Mouse (Mus musculus): Measurements from ENCODE around the gene Txnrd3. TPM values are rescaled to one million over a fixed set of nuclear protein-coding genes. Genes with fewer than 3 reads are reported as not detected.

The Txnrd3 gene
- total RNA-seq (2017): 13.8 and 14.5 TPM in 2 replicates

DNA sequence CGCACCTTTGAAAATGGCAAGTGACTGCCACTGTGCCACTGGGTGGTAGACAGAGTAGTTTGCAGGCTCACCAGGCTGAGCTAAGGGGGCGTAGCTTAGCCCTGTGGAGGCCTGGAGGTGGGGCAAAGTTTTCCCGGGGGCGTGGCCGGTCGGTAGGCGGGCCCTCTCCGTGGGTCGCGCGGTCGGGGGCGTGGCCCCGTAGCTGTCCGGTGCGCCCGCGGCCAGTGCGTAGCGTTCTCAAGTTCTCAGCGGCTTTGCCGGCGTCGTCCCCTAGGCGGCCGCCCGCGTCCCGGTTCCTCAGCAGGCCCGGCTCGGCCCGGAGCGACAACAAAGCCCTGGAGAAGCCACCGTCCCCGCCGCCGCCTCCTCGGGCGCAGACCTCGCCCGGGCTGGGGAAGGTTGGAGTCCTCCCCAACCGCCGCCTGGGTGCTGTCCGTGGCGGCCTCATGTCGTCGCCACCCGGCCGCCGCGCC, at the start of gene Txnrd3:
TSS of gene Txnrd3 (plus strand) at position 191 of the 473 bp plus-strand sequence.
- ATAC-seq (replicated peaks; ENCODE audit: low read depth, poor library complexity, severe bottlenecking): peak; percentile 81

DNA sequence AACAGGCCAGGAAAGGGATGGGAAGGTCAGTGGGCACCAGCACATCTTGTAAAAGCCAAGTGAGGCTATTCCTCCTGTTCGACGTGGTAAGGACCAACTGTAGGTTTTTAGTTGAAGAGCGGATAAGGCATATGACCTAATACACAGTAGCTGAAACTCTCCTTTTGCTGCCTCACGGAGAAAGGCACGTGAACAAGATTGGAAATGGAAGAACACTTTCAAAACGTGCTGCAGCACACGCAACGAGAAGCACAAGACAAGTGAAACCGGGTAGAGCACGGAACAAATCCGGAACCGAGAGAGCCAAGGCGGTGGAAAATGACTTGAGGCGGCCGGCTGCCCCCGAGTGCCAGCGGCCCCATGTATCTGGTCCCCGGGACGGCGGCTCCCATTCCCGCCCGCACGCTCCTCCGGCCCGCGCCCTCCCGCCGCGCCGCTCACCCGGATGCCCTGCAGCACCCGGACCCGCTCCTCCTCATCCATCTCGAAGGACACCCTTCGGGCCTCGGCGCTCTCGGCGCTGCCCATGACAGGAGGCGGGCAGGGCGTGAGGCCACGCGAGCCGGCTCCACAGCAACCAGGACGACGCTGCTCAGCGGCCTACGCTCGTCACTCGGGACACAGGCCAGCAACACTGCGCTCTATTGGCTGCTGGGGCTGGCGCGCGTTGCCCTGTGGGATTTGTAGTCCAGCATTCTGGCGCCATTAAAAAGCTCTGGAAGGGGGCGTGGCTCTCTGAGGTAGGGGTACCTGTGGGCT, 48.6 kb upstream of the Txnrd3 start, which contains the start of gene Chchd6:
TSS of gene Chchd6 (minus strand) at position 635 of the 759 bp plus-strand sequence.
- peak; percentile 98 for ATAC-seq (replicated peaks; ENCODE audit: low read depth, poor library complexity, severe bottlenecking)

- no peak for ATAC-seq (replicated peaks; ENCODE audit: low read depth, poor library complexity, severe bottlenecking)
These were observed 48.0 kb upstream of the Txnrd3 start for GRCm38 (mm10) chr6:89595777-89596146.

- ATAC-seq (replicated peaks; ENCODE audit: low read depth, poor library complexity, severe bottlenecking): peak; percentile 37
These were observed 47.3 kb upstream of the Txnrd3 start for GRCm38 (mm10) chr6:89596510-89596909.

DNA sequence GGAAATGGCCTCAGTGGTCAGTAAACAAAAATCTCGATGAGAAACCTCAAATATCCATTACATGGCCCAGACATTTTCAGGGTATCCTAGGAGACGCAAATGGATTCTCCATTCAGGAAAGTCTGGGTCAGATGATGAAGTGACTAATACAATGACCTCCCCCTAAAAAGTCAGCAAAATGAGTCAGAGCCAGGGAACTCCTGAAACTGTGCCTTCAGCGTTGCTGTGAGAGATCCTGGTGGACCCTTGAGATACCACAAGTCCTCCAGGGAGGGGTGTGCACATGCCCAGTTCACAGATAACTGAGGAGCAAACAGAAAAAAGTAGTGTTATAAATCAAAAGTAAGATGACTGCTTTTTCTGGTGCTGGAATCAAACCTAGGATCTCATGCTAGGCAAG, 37.7 kb upstream of the Txnrd3 start:
- no peak for ATAC-seq (replicated peaks; ENCODE audit: low read depth, poor library complexity, severe bottlenecking)

- peak; percentile 63 for ATAC-seq (replicated peaks; ENCODE audit: low read depth, poor library complexity, severe bottlenecking)
These were observed 35.8 kb upstream of the Txnrd3 start for GRCm38 (mm10) chr6:89607999-89608398.

DNA sequence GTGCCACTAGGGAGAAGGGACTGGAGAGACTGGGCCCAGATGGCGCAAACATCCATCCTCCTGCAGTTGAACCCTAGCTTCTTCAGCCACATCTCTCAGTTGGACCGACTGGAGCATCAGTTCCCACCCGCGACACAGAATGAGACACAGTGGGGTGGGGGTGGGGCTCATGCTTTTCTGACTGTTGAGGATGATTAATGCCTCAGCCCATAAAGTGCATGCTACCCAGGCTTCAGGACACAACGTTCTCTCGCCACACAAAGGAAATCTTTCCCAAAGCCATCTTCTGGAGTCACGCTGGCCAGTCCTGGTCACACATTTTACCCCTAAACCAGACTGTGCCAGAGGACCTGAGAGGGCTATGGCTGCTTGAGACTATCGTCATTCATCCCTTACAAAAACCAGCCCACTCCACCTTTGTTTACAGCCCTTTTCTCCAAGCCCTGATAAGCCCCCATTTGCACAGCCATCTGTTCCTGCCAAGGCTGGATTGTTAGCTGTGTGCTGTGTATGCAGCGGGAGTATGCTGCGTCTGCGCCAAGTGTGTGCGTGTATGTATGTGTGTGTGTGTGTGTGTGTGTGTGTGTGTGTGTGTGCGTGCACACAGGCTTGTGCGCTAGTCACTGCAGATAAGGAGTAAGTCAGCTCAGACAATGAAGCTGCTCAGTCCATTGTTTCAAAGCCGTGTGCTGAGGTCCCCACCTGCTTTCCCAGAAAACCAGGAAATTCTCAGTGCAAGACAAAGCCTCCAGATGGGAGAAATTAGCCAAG, 30.3 kb upstream of the Txnrd3 start:
- no peak for ATAC-seq (replicated peaks; ENCODE audit: low read depth, poor library complexity, severe bottlenecking)

DNA sequence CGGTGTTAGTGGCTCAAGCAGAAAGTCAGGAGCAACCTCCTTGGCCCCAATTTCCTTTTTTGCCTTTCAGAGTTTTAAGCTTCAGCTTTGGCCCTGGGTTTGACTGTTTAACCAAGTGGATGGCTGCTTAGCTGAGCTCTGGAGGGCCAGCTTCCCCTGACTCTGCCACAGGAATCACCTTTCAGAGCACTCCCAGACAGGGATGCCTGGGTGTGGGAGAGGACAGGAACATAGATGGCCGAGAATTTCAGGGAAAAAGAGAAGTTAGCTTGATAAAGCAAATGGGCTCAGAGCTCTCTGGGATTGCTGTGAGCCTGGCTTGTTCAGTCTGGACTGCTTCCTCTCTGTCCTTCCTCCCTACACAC, 29.7 kb upstream of the Txnrd3 start:
- ATAC-seq (replicated peaks; ENCODE audit: low read depth, poor library complexity, severe bottlenecking): no peak

DNA sequence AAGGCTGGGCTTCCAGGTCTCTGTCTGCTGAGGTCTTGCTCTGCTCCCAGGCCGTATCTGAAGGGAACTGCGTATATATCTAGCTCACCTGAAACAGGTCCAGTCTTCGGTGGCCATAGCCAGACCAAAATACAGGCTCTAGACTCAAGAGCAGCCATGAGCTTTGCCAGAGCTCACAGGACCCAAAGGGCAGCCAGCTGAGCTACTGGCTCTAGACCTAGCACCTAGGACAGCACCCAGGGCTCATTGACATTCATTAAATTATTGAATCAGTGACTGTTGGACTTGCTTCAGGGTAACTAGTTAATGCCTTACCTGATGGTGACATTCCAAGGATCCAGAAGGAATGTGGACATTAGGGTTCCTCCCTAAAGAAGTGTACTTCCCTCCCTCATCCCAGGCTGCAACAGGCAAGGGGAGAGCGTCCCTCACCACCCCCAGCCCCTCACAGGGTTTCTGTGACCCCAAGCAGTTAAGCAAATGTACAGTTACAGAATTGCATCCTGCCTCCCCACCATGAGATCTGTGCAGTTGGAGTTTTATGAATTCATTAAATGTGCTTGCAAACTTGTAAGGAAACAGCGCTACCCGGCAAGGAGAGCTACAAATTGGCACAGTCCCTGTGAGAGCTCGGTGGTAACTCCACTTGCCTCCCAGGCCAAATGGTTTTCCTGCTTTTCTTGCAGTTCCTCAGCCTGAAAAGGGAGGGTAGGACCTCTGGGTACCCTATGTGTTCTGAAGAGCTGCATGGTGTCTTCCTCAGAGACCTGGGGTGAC, 29.0 kb upstream of the Txnrd3 start:
- ATAC-seq (replicated peaks; ENCODE audit: low read depth, poor library complexity, severe bottlenecking): no peak

DNA sequence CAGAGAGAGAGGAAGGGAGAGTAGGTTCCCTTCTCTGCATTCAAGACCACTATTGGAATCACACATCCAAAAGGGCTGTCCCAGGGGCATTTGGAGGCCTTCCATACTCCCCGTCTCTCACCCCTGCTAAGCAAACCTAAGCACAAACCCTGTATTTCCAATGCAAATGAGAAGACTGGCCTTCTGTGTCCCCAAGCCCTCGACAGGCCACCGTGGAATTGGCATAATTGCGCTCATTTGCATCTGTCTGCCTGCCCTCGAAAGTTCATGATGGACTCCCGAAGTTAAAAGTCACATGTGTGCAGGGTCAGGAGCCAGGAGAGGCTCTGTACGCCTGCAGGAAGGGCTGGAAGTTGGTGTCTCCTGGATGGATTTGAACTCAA, 28.4 kb upstream of the Txnrd3 start:
- ATAC-seq (replicated peaks; ENCODE audit: low read depth, poor library complexity, severe bottlenecking): no peak

DNA sequence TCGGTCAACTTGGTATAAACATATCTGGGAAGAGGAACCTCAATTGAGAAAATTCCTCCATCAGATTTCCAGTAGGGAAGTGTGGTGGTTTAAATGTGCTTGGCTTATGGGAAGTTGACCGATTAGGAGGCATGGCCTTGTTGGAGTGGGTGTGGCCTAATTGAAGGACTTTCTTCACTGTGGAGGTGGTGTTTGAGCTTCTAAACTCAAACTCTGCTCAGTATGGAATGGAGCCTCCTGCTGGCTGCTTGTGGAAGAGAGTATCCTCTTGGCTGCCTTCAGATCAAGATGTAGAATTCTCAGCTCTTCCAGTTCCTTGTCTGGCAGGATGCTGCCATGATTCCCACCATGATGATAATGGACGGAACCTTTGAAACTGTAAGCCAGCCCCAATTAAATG, 21.1 kb upstream of the Txnrd3 start:
- ATAC-seq (replicated peaks; ENCODE audit: low read depth, poor library complexity, severe bottlenecking): 0 out of 2 replicates have a peak, but pooled peaks have one; percentile 45

GRCm38 (mm10) chr6:89628045-89628785, 15.6 kb upstream of the Txnrd3 start:
- ATAC-seq (replicated peaks; ENCODE audit: low read depth, poor library complexity, severe bottlenecking): peak; percentile 78

DNA sequence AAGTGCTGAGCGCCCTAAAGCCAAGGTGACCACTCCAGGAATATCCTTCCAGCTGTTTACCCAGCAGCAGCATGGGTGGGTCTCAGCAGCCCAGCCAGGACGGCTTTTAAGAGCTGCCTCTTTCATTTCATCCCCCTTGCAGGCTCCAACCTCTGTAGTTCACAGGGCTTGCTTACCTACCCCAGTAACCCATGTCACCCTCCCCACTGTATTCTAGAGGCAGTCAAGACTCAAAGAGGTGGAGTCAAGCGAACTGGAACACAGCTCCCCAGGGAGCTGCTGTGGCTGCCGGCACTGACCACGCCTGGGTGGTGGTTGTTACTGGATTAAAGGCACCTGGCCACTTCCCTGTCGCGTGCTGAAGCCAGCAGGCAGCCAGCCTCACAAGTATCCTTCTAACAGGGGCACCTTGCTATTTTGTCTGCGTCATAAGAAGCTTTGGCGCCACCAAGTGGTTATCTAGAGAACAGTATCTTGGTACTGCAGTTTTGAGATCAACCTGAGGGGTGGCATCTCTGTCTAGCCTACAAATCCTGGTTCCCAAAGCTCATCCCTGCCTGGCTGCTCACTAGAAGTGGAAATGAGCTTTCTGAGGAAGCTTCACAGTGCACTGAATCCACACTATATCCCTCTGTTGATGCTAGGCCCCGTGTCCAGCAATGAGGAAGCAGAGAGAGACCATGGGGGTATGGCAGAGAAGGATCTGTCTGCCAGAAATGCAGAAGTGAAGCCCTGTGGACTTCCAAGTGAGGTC, 11.8 kb upstream of the Txnrd3 start:
- peak; percentile 70 for ATAC-seq (replicated peaks; ENCODE audit: low read depth, poor library complexity, severe bottlenecking)

DNA sequence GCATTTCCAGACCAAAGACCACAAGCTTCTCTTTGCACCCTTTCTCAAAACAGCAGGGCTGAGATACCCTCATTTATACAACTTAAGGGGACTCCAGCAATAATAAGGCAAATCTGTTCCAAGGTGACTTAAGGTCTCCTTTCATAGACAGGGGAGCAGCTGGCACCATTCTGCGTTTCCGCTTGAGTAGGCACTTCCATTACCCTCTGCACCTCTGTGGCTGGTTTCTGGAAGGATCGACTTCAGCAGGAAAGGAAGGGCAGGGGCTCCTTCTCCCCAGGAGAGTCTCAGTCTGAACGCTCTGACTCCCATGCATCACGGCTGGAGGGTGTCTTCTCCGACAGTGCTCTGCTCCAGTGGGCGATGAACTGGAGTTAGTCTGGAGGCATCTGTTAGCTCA, 10.7 kb upstream of the Txnrd3 start:
- ATAC-seq (replicated peaks; ENCODE audit: low read depth, poor library complexity, severe bottlenecking): no peak

- no peak for ATAC-seq (replicated peaks; ENCODE audit: low read depth, poor library complexity, severe bottlenecking)
These were observed 9.4 kb upstream of the Txnrd3 start for GRCm38 (mm10) chr6:89634400-89634799.

GRCm38 (mm10) chr6:89637977-89638376, 5.8 kb upstream of the Txnrd3 start:
- ATAC-seq (replicated peaks; ENCODE audit: low read depth, poor library complexity, severe bottlenecking): no peak

DNA sequence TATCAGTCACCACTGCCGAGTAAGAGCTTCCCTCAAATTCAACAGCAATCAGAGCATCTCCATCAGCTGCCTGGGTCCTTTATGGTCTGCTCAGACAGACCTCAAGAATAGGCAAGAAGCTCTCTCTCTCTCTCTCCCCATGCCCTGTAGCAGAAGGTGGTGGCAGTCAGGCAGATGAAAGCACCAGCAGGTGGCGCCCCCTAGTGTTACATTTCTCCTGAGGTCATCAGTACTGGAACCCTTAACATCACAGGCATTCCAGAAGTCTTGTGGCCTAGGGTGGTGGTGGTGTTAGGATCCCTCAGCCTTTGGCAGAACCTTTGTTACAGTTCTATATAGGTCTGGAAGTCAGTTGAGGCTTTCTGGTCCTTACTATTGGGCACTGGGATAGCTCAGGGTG, 4.8 kb upstream of the Txnrd3 start:
- ATAC-seq (replicated peaks; ENCODE audit: low read depth, poor library complexity, severe bottlenecking): peak; percentile 55

- ATAC-seq (replicated peaks; ENCODE audit: low read depth, poor library complexity, severe bottlenecking): peak; percentile 79
These were observed 685 bp downstream of the Txnrd3 start for GRCm38 (mm10) chr6:89644271-89645075.

Data from common myeloid progenitor, adult 5-6 weeks (primary cell).